Mouse (Mus musculus) layer of hippocampus, postnatal 14 days (tissue): ENCODE results near the gene Lrrfip2. TPM values are rescaled to one million over a fixed set of nuclear protein-coding genes. Genes with fewer than 3 reads are reported as not detected.

Source experiments
- DNase-seq, 2 experiments: peaks; one replicate each; pipeline ENCODE4 v3.0.0; 2021 to 2022; ENCODE audit warnings: low spot score in 2 of 2, mixed read lengths in 1 of 2
- long read RNA-seq, 2 experiments: library from polyadenylated mRNA; stranded (forward); transcript quantifications; one replicate each; pipeline ENCODE4 v2.0.0; 2021
- total RNA-seq, 2 experiments: library from RNA; stranded (reverse); gene quantifications; 2 replicates each; pipeline ENCODE4 v1.2.3; 2021

The Lrrfip2 gene
- 10 to 100 TPM; 26.3 to 29.0 TPM for total RNA-seq
- long read RNA-seq, experiment 1, partial matches to known transcripts, result 2 of 16 reads
- long read RNA-seq, experiment 1, other reads (novel, unspliced or antisense), result 10 of 16 reads
- long read RNA-seq, experiment 2, partial matches to known transcripts, result 3 of 25 reads
- long read RNA-seq, experiment 2, other reads (novel, unspliced or antisense), result 16 of 25 reads

GRCm38 (mm10) chr9:111117126-111117642 lies at the start of gene Lrrfip2:
Gene Lrrfip2 (plus strand): TSS chr9:111117592.
- DNase-seq, result no peak

- DNase-seq, result peak in 1 of 2 experiments; percentile 16
Measured at GRCm38 (mm10) chr9:111070546-111070961, 46.8 kb upstream of the Lrrfip2 start.

- peak in 1 of 2 experiments; percentile 38 for DNase-seq
Measured at GRCm38 (mm10) chr9:111072175-111072574, 45.2 kb upstream of the Lrrfip2 start.

- no peak for DNase-seq
Measured at GRCm38 (mm10) chr9:111072971-111073370, 44.4 kb upstream of the Lrrfip2 start.

- no peak for DNase-seq
Measured at GRCm38 (mm10) chr9:111077745-111078144, 39.6 kb upstream of the Lrrfip2 start.

GRCm38 (mm10) chr9:111080801-111081200 lies 36.6 kb upstream of the Lrrfip2 start:
- no peak for DNase-seq

- no peak for DNase-seq
Measured at GRCm38 (mm10) chr9:111081765-111082164, 35.6 kb upstream of the Lrrfip2 start.

- DNase-seq, result no peak
Measured at GRCm38 (mm10) chr9:111085329-111085728, 32.1 kb upstream of the Lrrfip2 start.

GRCm38 (mm10) chr9:111086137-111086536 lies 31.3 kb upstream of the Lrrfip2 start:
- no peak for DNase-seq

GRCm38 (mm10) chr9:111086995-111087606 lies 30.3 kb upstream of the Lrrfip2 start:
- DNase-seq, result no peak

GRCm38 (mm10) chr9:111087960-111088359 lies 29.4 kb upstream of the Lrrfip2 start:
- DNase-seq, result no peak

- DNase-seq, result no peak
Measured at GRCm38 (mm10) chr9:111088886-111089285, 28.5 kb upstream of the Lrrfip2 start.

- DNase-seq, result peak; percentile 36 to 53
Measured at GRCm38 (mm10) chr9:111092657-111093056, 24.7 kb upstream of the Lrrfip2 start.

- peak; percentile 50 to 66 for DNase-seq
Measured at GRCm38 (mm10) chr9:111093094-111093493, 24.3 kb upstream of the Lrrfip2 start.

GRCm38 (mm10) chr9:111094626-111095025 lies 22.8 kb upstream of the Lrrfip2 start:
- DNase-seq, result no peak

GRCm38 (mm10) chr9:111095710-111096109 lies 21.7 kb upstream of the Lrrfip2 start:
- DNase-seq, result no peak

GRCm38 (mm10) chr9:111096419-111097326 lies 20.7 kb upstream of the Lrrfip2 start:
- no peak for DNase-seq

GRCm38 (mm10) chr9:111097543-111097942 lies 19.8 kb upstream of the Lrrfip2 start:
- no peak for DNase-seq

GRCm38 (mm10) chr9:111100406-111100805 lies 17.0 kb upstream of the Lrrfip2 start:
- no peak for DNase-seq

GRCm38 (mm10) chr9:111103293-111103692 lies 14.1 kb upstream of the Lrrfip2 start:
- DNase-seq, result no peak

- no peak for DNase-seq
Measured at GRCm38 (mm10) chr9:111103893-111104292, 13.5 kb upstream of the Lrrfip2 start.

GRCm38 (mm10) chr9:111107863-111108262 lies 9.5 kb upstream of the Lrrfip2 start:
- no peak for DNase-seq
